Mouse (Mus musculus): ENCODE measurements at regions not wholly inside any gene's neighbourhood (a gene's known extent, or its start where the extent isn't known, plus 50 kb on each side); places are given as distances from the start of the nearest gene placed in this dataset.
A peak's percentile ranks its signal among the peaks of the same experiment; 100 is the strongest.

- Histone ChIP-seq H3K4me3 (ENCODE audit: control insufficient read depth in 1 of 2, insufficient read depth in 1 of 2, low read depth in 2 of 2, low read length in 2 of 2) (no peak overlapping the region), H3K9ac (ENCODE audit: control insufficient read depth, low read depth, low read length, poor library complexity, severe bottlenecking) (no peak overlapping the region), H3K79me2 (ENCODE audit: control insufficient read depth, insufficient read depth, low read length, poor library complexity) (no peaks in the 10 kb centered on the region), H3K9me3 (replicated peaks; ENCODE audit: insufficient read depth, low read length) (no peaks in the 10 kb centered on the region), H3K27ac (ENCODE audit: control insufficient read depth, low read depth, low read length) (no peak overlapping the region), H3K4me1 (ENCODE audit: control insufficient read depth in 1 of 2, insufficient read depth in 2 of 2, low read length in 2 of 2) (no peaks in the 10 kb centered on the region), H3K27me3 (ENCODE audit: control insufficient read depth in 1 of 2, insufficient read depth in 2 of 2, low read length in 2 of 2) (no peaks in the 10 kb centered on the region), H3K36me3 (ENCODE audit: control insufficient read depth in 1 of 2, insufficient read depth in 2 of 2, low read length in 2 of 2) (no peaks in the 10 kb centered on the region)
- no peak for DNase-seq (ENCODE audit: low read depth, low spot score)
- TF ChIP-seq UBTF (IDR thresholded peaks at IDR 0.05; ENCODE audit: borderline replicate concordance, insufficient read depth, low read depth, low read length) (no peak), ELF1 (IDR thresholded peaks at IDR 0.05; ENCODE audit: low read depth, low read length) (no peak), SIN3A (IDR thresholded peaks at IDR 0.05; ENCODE audit: low read length) (no peak), HCFC1 (IDR thresholded peaks at IDR 0.05; ENCODE audit: low read depth, low read length) (no peak), KAT2A (conservative IDR thresholded peaks at IDR 0.05; ENCODE audit: low read depth, low read length) (no peak)
Measured at GRCm38 (mm10) chr3:143988991-143989390, 216.0 kb downstream of the Lmo4 start.

GRCm38 (mm10) chr3:143988037-143988436 lies 217.0 kb downstream of the Lmo4 start:
- H3K4me1 ChIP-seq (ENCODE audit: control insufficient read depth in 1 of 2, insufficient read depth in 2 of 2, low read length in 2 of 2) = no peaks in the 10 kb centered on the region
- no peaks in the 10 kb centered on the region for H3K79me2 ChIP-seq (ENCODE audit: control insufficient read depth, insufficient read depth, low read length, poor library complexity)
- no peak overlapping the region for H3K9ac ChIP-seq (ENCODE audit: control insufficient read depth, low read depth, low read length, poor library complexity, severe bottlenecking)
- H3K4me3 ChIP-seq (ENCODE audit: control insufficient read depth in 1 of 2, insufficient read depth in 1 of 2, low read depth in 2 of 2, low read length in 2 of 2) = no peak overlapping the region
- H3K27me3 ChIP-seq (ENCODE audit: control insufficient read depth in 1 of 2, insufficient read depth in 2 of 2, low read length in 2 of 2) = no peaks in the 10 kb centered on the region
- H3K9me3 ChIP-seq (replicated peaks; ENCODE audit: insufficient read depth, low read length) = no peaks in the 10 kb centered on the region
- peak; percentile 3 for DNase-seq (ENCODE audit: low read depth, low spot score)
- TF ChIP-seq NELFE (IDR thresholded peaks at IDR 0.05; ENCODE audit: low read depth, low read length) (no peak), CTCF (IDR thresholded peaks at IDR 0.05 in 2 of 3, conservative IDR thresholded peaks at IDR 0.05 in 1 of 3; ENCODE audit: control insufficient read depth in 1 of 3, insufficient read depth in 1 of 3, low read depth in 2 of 3, low read length in 3 of 3, poor library complexity in 1 of 3, severe bottlenecking in 1 of 3) (peak in 2 of 3 experiments; percentile 11 to 28; a peak in 3 of 6 replicates)
- H3K36me3 ChIP-seq (ENCODE audit: control insufficient read depth in 1 of 2, insufficient read depth in 2 of 2, low read length in 2 of 2) = no peaks in the 10 kb centered on the region
- no peak overlapping the region for H3K27ac ChIP-seq (ENCODE audit: control insufficient read depth, low read depth, low read length)

- H3K79me2 ChIP-seq (ENCODE audit: control insufficient read depth, insufficient read depth, low read length, poor library complexity) = no peaks in the 10 kb centered on the region
- H3K27me3 ChIP-seq (ENCODE audit: control insufficient read depth in 1 of 2, insufficient read depth in 2 of 2, low read length in 2 of 2) = no peaks in the 10 kb centered on the region
- no peak for DNase-seq (ENCODE audit: low read depth, low spot score)
- H3K4me1 ChIP-seq (ENCODE audit: control insufficient read depth in 1 of 2, insufficient read depth in 2 of 2, low read length in 2 of 2) = no peaks in the 10 kb centered on the region
- H3K36me3 ChIP-seq (ENCODE audit: control insufficient read depth in 1 of 2, insufficient read depth in 2 of 2, low read length in 2 of 2) = no peaks in the 10 kb centered on the region
- no peak overlapping the region for H3K27ac ChIP-seq (ENCODE audit: control insufficient read depth, low read depth, low read length)
- H3K9ac ChIP-seq (ENCODE audit: control insufficient read depth, low read depth, low read length, poor library complexity, severe bottlenecking) = no peak overlapping the region
- TF ChIP-seq TCF12 (IDR thresholded peaks at IDR 0.05; ENCODE audit: low read depth, low read length) = no peak
- TF ChIP-seq E2F4 (IDR thresholded peaks at IDR 0.05; ENCODE audit: borderline replicate concordance, low read depth, low read length) = no peak
- no peak for TF ChIP-seq ZMIZ1 (IDR thresholded peaks at IDR 0.05; ENCODE audit: low read depth, low read length)
- no peak for TF ChIP-seq ELF1 (IDR thresholded peaks at IDR 0.05; ENCODE audit: low read depth, low read length)
- TF ChIP-seq JUND (IDR thresholded peaks at IDR 0.05; ENCODE audit: low read depth, low read length) = no peak
- no peak for TF ChIP-seq NELFE (IDR thresholded peaks at IDR 0.05; ENCODE audit: low read depth, low read length)
- no peak for TF ChIP-seq SMC3 (IDR thresholded peaks at IDR 0.05; ENCODE audit: low read depth, low read length)
- no peak for TF ChIP-seq GABPA (IDR thresholded peaks at IDR 0.05; ENCODE audit: low read depth, low read length)
- no peak for TF ChIP-seq MYB (IDR thresholded peaks at IDR 0.05; ENCODE audit: low read depth, low read length)
- TF ChIP-seq MAZ (IDR thresholded peaks at IDR 0.05; ENCODE audit: low read depth, low read length) = no peak
- TF ChIP-seq CTCF (IDR thresholded peaks at IDR 0.05 in 2 of 3, conservative IDR thresholded peaks at IDR 0.05 in 1 of 3; ENCODE audit: control insufficient read depth in 1 of 3, insufficient read depth in 1 of 3, low read depth in 2 of 3, low read length in 3 of 3, poor library complexity in 1 of 3, severe bottlenecking in 1 of 3) = no peak
- TF ChIP-seq POLR2AphosphoS5 (IDR thresholded peaks at IDR 0.05; ENCODE audit: borderline replicate concordance, low read depth, low read length) = no peak
- TF ChIP-seq NRF1 (IDR thresholded peaks at IDR 0.05; ENCODE audit: insufficient read depth, low read depth, low read length, poor library complexity, severe bottlenecking) = no peak
- TF ChIP-seq SIN3A (IDR thresholded peaks at IDR 0.05; ENCODE audit: low read length) = no peak
- TF ChIP-seq KAT2A (conservative IDR thresholded peaks at IDR 0.05; ENCODE audit: low read depth, low read length) = no peak
- TF ChIP-seq CHD1 (IDR thresholded peaks at IDR 0.05; ENCODE audit: low read depth, low read length) = no peak
- no peak for TF ChIP-seq BHLHE40 (IDR thresholded peaks at IDR 0.05; ENCODE audit: borderline replicate concordance, low read depth, low read length)
- no peaks in the 10 kb centered on the region for H3K9me3 ChIP-seq (replicated peaks; ENCODE audit: insufficient read depth, low read length)
- H3K4me3 ChIP-seq (ENCODE audit: control insufficient read depth in 1 of 2, insufficient read depth in 1 of 2, low read depth in 2 of 2, low read length in 2 of 2) = no peak overlapping the region
Measured at GRCm38 (mm10) chr3:143986798-143987197, 218.2 kb downstream of the Lmo4 start.
